Comparison of ENCODE assay signal across 16 mouse cellular contexts in the genomic region with DNA sequence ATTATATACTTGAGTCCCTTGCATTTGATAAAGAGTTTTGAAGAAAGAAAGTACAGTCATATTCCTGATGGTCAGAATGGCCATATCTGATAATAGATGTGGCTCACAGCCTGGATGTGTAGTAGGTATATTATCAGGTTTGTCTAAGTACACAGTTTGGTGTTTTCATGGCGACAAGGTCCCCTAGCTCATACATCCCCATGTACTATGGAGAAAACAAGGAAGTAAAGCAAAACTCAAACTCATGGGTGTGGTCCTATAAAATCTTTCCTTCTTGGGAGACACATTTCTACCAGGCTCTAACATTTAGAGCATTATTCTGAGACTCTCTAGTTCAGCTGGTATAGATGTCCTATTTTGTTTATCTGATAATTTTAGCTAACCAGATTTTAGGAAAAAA.
"Had no signal": no experiment of that assay in that cellular context is flagged by ENCODE, and none has a peak within 500 bp of the region (broad histone marks: within the 10 kb centered on the region; RNA-seq: fewer than 3 reads in every experiment).

No protein-coding gene starts in this region.

- ATAC-seq: liver, embryonic 12.5 days; midbrain, embryonic 13.5 days; midbrain, embryonic 15.5 days had no signal

- H3K9me3 ChIP-seq: liver, embryonic 12.5 days; midbrain, embryonic 13.5 days; midbrain, embryonic 15.5 days; neural tube, embryonic 12.5 days; stomach, embryonic 15.5 days had no signal

- H3K9ac ChIP-seq: liver, embryonic 12.5 days; liver, embryonic 14.5 days; lung, embryonic 14.5 days; midbrain, embryonic 13.5 days; midbrain, embryonic 15.5 days; neural tube, embryonic 12.5 days; stomach, embryonic 15.5 days had no signal

- H3K4me2 ChIP-seq: liver, embryonic 12.5 days; lung, embryonic 14.5 days; midbrain, embryonic 11.5 days; midbrain, embryonic 13.5 days; midbrain, embryonic 15.5 days; neural tube, embryonic 12.5 days; stomach, embryonic 15.5 days had no signal

- H3K4me1 ChIP-seq: midbrain, embryonic 15.5 days; stomach, embryonic 15.5 days had no signal

- H3K27me3 ChIP-seq: liver, embryonic 12.5 days; midbrain, embryonic 13.5 days; midbrain, embryonic 15.5 days; neural tube, embryonic 12.5 days; stomach, embryonic 15.5 days had no signal

- H3K27ac ChIP-seq: liver, embryonic 12.5 days; liver, embryonic 14.5 days; midbrain, embryonic 13.5 days; midbrain, embryonic 15.5 days; neural tube, embryonic 12.5 days; stomach, embryonic 15.5 days had no signal

- DNase-seq: lung, adult 18-20 months; lung, embryonic 14.5 days; lung, postnatal 10 days; lung, postnatal 4 days; right cerebral cortex, adult 18-20 months; right cerebral cortex, postnatal 14 days; thymus, adult 2 months; thymus, postnatal 25 days; thymus, postnatal 4 days had no signal

- H3K4me3 ChIP-seq: liver, embryonic 12.5 days; midbrain, embryonic 13.5 days; midbrain, embryonic 15.5 days; neural tube, embryonic 12.5 days; stomach, embryonic 15.5 days had no signal

- H3K36me3 ChIP-seq: midbrain, embryonic 13.5 days; midbrain, embryonic 15.5 days; neural tube, embryonic 12.5 days; stomach, embryonic 15.5 days had no signal
